Mouse (Mus musculus) C2C12 (cell line): ENCODE results near the gene Sh3tc1. TPM values are rescaled to one million over a fixed set of nuclear protein-coding genes. Genes with fewer than 3 reads are reported as not detected.

ENCODE experiments used
- H3K27me3 ChIP-seq: one replicate; pipeline ENCODE4 v1.6.1; 2011; ENCODE audit not compliant: control insufficient read depth, insufficient read depth, insufficient read length
- H3K36me3 ChIP-seq: one replicate; pipeline ENCODE4 v1.6.1; 2011; ENCODE audit not compliant: control insufficient read depth, insufficient read depth
- H3K4me3 ChIP-seq: one replicate; pipeline ENCODE4 v1.5.1; 2011; ENCODE audit warnings: mild to moderate bottlenecking, control low read depth; ENCODE audit not compliant: poor library complexity, insufficient read depth, severe bottlenecking
- H3K79me2 ChIP-seq: one replicate; pipeline ENCODE4 v1.6.1; 2011; ENCODE audit not compliant: control insufficient read depth, insufficient read depth
- H3K79me3 ChIP-seq: one replicate; pipeline ENCODE4 v1.6.1; 2011; ENCODE audit warnings: low read depth, control low read depth
- H3ac ChIP-seq: one replicate; pipeline ENCODE3; 2011; ENCODE audit warnings: low read depth; ENCODE audit not compliant: control insufficient read depth, insufficient read length
- CEBPB ChIP-seq: IDR thresholded peaks from one replicate; pipeline ENCODE4 v1.6.1; 2011; ENCODE audit warnings: low read depth, mild to moderate bottlenecking, control low read depth, moderate library complexity
- CTCF ChIP-seq: IDR thresholded peaks from one replicate; pipeline ENCODE4 v1.5.1; 2011; ENCODE audit not compliant: control insufficient read depth, insufficient read depth, insufficient read length
- FOSL1 ChIP-seq: IDR thresholded peaks from one replicate; pipeline ENCODE4 v1.8.0; 2011; ENCODE audit warnings: mild to moderate bottlenecking, low read length; ENCODE audit not compliant: poor library complexity, insufficient read depth, severe bottlenecking
- MAX ChIP-seq: IDR thresholded peaks from one replicate; pipeline ENCODE4 v1.6.1; 2011; ENCODE audit warnings: mild to moderate bottlenecking, control low read depth
- MYOD1 ChIP-seq: IDR thresholded peaks from one replicate; pipeline ENCODE4 v1.6.1; 2011; ENCODE audit warnings: low read depth; ENCODE audit not compliant: control insufficient read depth, insufficient read length
- MYOG ChIP-seq: IDR thresholded peaks from one replicate; pipeline ENCODE4 v1.6.1; 2011; ENCODE audit not compliant: control insufficient read depth, insufficient read length; ENCODE audit errors: extremely low read depth
- USF1 ChIP-seq: IDR thresholded peaks from one replicate; pipeline ENCODE4 v1.6.1; 2011; ENCODE audit warnings: low read depth, mild to moderate bottlenecking, control low read depth, moderate library complexity
- polyA plus RNA-seq: library from polyadenylated mRNA; unstranded; fragments of >200 nt; fragmentation: generic; extraction: Trizol; gene quantifications from one replicate; pipeline ENCODE4 v1.2.1, GENCODE M21; 2012; ENCODE audit warnings: missing spikeins

Gene Sh3tc1
- polyA plus RNA-seq, 1 experiment: 0.20 TPM

- Histone ChIP-seq H3K79me3 (no peaks in the 10 kb centered on the region), H3K79me2 (no peaks in the 10 kb centered on the region), H3K27me3 (no peaks in the 10 kb centered on the region), H3K4me3 (no peak overlapping the region), H3ac (no peak overlapping the region), H3K36me3 (no peaks in the 10 kb centered on the region)
- no peak for TF ChIP-seq CEBPB
- no peak for TF ChIP-seq USF1
- TF ChIP-seq MYOD1: no peak
- no peak for TF ChIP-seq FOSL1
- no peak for TF ChIP-seq MYOG
- TF ChIP-seq CTCF: no peak
- no peak for TF ChIP-seq MAX
Observed at GRCm38 (mm10) chr5:35723900-35724299, 15.9 kb downstream of the Sh3tc1 start.

GRCm38 (mm10) chr5:35722654-35723053, 17.1 kb downstream of the Sh3tc1 start:
- no peaks in the 10 kb centered on the region for H3K27me3 ChIP-seq
- no peaks in the 10 kb centered on the region for H3K79me2 ChIP-seq
- no peak overlapping the region for H3K4me3 ChIP-seq
- peak overlapping the region; percentile 30 for H3ac ChIP-seq
- no peaks in the 10 kb centered on the region for H3K36me3 ChIP-seq
- no peaks in the 10 kb centered on the region for H3K79me3 ChIP-seq
- TF ChIP-seq MYOD1: no peak
- TF ChIP-seq USF1: no peak
- no peak for TF ChIP-seq FOSL1
- TF ChIP-seq MAX: no peak
- no peak for TF ChIP-seq MYOG
- no peak for TF ChIP-seq CTCF
- TF ChIP-seq CEBPB: no peak

- no peak for TF ChIP-seq MAX
- TF ChIP-seq FOSL1: no peak
- no peak for TF ChIP-seq USF1
- TF ChIP-seq MYOD1: no peak
- TF ChIP-seq MYOG: no peak
- no peak for TF ChIP-seq CEBPB
- no peak for TF ChIP-seq CTCF
- H3K79me2 ChIP-seq: no peaks in the 10 kb centered on the region
- H3ac ChIP-seq: no peak overlapping the region
- H3K36me3 ChIP-seq: no peaks in the 10 kb centered on the region
- H3K4me3 ChIP-seq: no peak overlapping the region
- no peaks in the 10 kb centered on the region for H3K79me3 ChIP-seq
- no peaks in the 10 kb centered on the region for H3K27me3 ChIP-seq
Observed at GRCm38 (mm10) chr5:35721933-35722332, 17.9 kb downstream of the Sh3tc1 start.

GRCm38 (mm10) chr5:35719880-35720279, 19.9 kb downstream of the Sh3tc1 start:
- H3K27me3 ChIP-seq: no peaks in the 10 kb centered on the region
- no peak overlapping the region for H3ac ChIP-seq
- H3K79me2 ChIP-seq: no peaks in the 10 kb centered on the region
- TF ChIP-seq USF1 (no peak), FOSL1 (no peak), CEBPB (no peak), MYOG (no peak), MAX (no peak), CTCF (no peak), MYOD1 (no peak)
- no peaks in the 10 kb centered on the region for H3K36me3 ChIP-seq
- H3K79me3 ChIP-seq: no peaks in the 10 kb centered on the region
- H3K4me3 ChIP-seq: no peak overlapping the region

GRCm38 (mm10) chr5:35719343-35719742, 20.4 kb downstream of the Sh3tc1 start:
- TF ChIP-seq USF1 (no peak), CTCF (no peak), MYOD1 (no peak), MYOG (no peak), FOSL1 (no peak), MAX (no peak), CEBPB (no peak)
- Histone ChIP-seq H3ac (no peak overlapping the region), H3K79me2 (no peaks in the 10 kb centered on the region), H3K4me3 (no peak overlapping the region), H3K79me3 (no peaks in the 10 kb centered on the region), H3K36me3 (no peaks in the 10 kb centered on the region), H3K27me3 (no peaks in the 10 kb centered on the region)

GRCm38 (mm10) chr5:35718817-35719216, 21.0 kb downstream of the Sh3tc1 start:
- no peaks in the 10 kb centered on the region for H3K36me3 ChIP-seq
- no peaks in the 10 kb centered on the region for H3K79me3 ChIP-seq
- no peaks in the 10 kb centered on the region for H3K79me2 ChIP-seq
- no peaks in the 10 kb centered on the region for H3K27me3 ChIP-seq
- no peak overlapping the region for H3ac ChIP-seq
- TF ChIP-seq MYOG (no peak), CEBPB (no peak), MAX (no peak), CTCF (no peak)
- H3K4me3 ChIP-seq: no peak overlapping the region
